Mouse (Mus musculus): ENCODE results near the gene Bex2.

GRCm38 (mm10) chrX:136060698-136061097 lies 7.3 kb downstream of the Bex2 start:
- TF ChIP-seq EP300 (IDR thresholded peaks at IDR 0.05; ENCODE audit: insufficient read depth, low read depth, low read length) (no peak), CTCF (IDR thresholded peaks at IDR 0.05; ENCODE audit: low read depth, low read length) (no peak), POLR2A (IDR thresholded peaks at IDR 0.05; ENCODE audit: insufficient read depth, low read length) (no peak)

Data from ES-Bruce4 (cell line).